Mouse (Mus musculus): ENCODE measurements around the gene Isca2. TPM values are rescaled to one million over a fixed set of nuclear protein-coding genes. Genes with fewer than 3 reads are reported as not detected.
A peak's percentile ranks its signal among the peaks of the same experiment; 100 is the strongest.

Gene Isca2
- polyA plus RNA-seq, 1 experiment: 86.3 TPM

- TF ChIP-seq POLR2A (IDR thresholded peaks at IDR 0.05; ENCODE audit: extremely low read depth, insufficient read depth, low read length) (no peak), CTCF (IDR thresholded peaks at IDR 0.05; ENCODE audit: extremely low read depth, insufficient read depth, low read length) (no peak)
- no peak overlapping the region for H3K4me3 ChIP-seq (ENCODE audit: insufficient read depth, low read length)
These were observed 20.7 kb upstream of the Isca2 start for GRCm38 (mm10) chr12:84752131-84752977.

GRCm38 (mm10) chr12:84755008-84755695 lies 17.9 kb upstream of the Isca2 start:
- TF ChIP-seq CTCF (IDR thresholded peaks at IDR 0.05; ENCODE audit: extremely low read depth, insufficient read depth, low read length) (peak; percentile 60), POLR2A (IDR thresholded peaks at IDR 0.05; ENCODE audit: extremely low read depth, insufficient read depth, low read length) (no peak)
- no peaks in the 10 kb centered on the region for H3K4me1 ChIP-seq (ENCODE audit: control insufficient read depth, insufficient read depth, low read length)
- H3K4me3 ChIP-seq (ENCODE audit: insufficient read depth, low read length): no peak overlapping the region
- no peak overlapping the region for H3K27ac ChIP-seq (ENCODE audit: insufficient read depth, low read length)

More at GRCm38 (mm10) chr12:84752131-84752977, 20.7 kb upstream of the Isca2 start:
- no peak overlapping the region for H3K27ac ChIP-seq (ENCODE audit: insufficient read depth, low read length)
- H3K4me1 ChIP-seq (ENCODE audit: control insufficient read depth, insufficient read depth, low read length): no peaks in the 10 kb centered on the region

- Histone ChIP-seq H3K27ac (ENCODE audit: insufficient read depth, low read length) (no peak overlapping the region), H3K4me3 (ENCODE audit: insufficient read depth, low read length) (no peak overlapping the region), H3K4me1 (ENCODE audit: control insufficient read depth, insufficient read depth, low read length) (no peaks in the 10 kb centered on the region)
- TF ChIP-seq POLR2A (IDR thresholded peaks at IDR 0.05; ENCODE audit: extremely low read depth, insufficient read depth, low read length) (no peak), CTCF (IDR thresholded peaks at IDR 0.05; ENCODE audit: extremely low read depth, insufficient read depth, low read length) (no peak)
These were observed 17.0 kb upstream of the Isca2 start for GRCm38 (mm10) chr12:84756016-84756415.

GRCm38 (mm10) chr12:84759063-84759462 lies 14.0 kb upstream of the Isca2 start:
- TF ChIP-seq POLR2A (IDR thresholded peaks at IDR 0.05; ENCODE audit: extremely low read depth, insufficient read depth, low read length) (no peak), CTCF (IDR thresholded peaks at IDR 0.05; ENCODE audit: extremely low read depth, insufficient read depth, low read length) (peak; percentile 43; the same call in 1 of the 2 replicates)
- Histone ChIP-seq H3K4me1 (ENCODE audit: control insufficient read depth, insufficient read depth, low read length) (no peaks in the 10 kb centered on the region), H3K4me3 (ENCODE audit: insufficient read depth, low read length) (no peak overlapping the region), H3K27ac (ENCODE audit: insufficient read depth, low read length) (no peak overlapping the region)

GRCm38 (mm10) chr12:84762532-84762931 lies 10.5 kb upstream of the Isca2 start:
- Histone ChIP-seq H3K27ac (ENCODE audit: insufficient read depth, low read length) (no peak overlapping the region), H3K4me3 (ENCODE audit: insufficient read depth, low read length) (no peak overlapping the region), H3K4me1 (ENCODE audit: control insufficient read depth, insufficient read depth, low read length) (no peaks in the 10 kb centered on the region)
- TF ChIP-seq CTCF (IDR thresholded peaks at IDR 0.05; ENCODE audit: extremely low read depth, insufficient read depth, low read length): no peak
- no peak for TF ChIP-seq POLR2A (IDR thresholded peaks at IDR 0.05; ENCODE audit: extremely low read depth, insufficient read depth, low read length)

- no peak overlapping the region for H3K27ac ChIP-seq (ENCODE audit: insufficient read depth, low read length)
- no peaks in the 10 kb centered on the region for H3K4me1 ChIP-seq (ENCODE audit: control insufficient read depth, insufficient read depth, low read length)
These were observed 9.4 kb upstream of the Isca2 start for GRCm38 (mm10) chr12:84763577-84764218.

GRCm38 (mm10) chr12:84764756-84765155 lies 8.3 kb upstream of the Isca2 start:
- TF ChIP-seq CTCF (IDR thresholded peaks at IDR 0.05; ENCODE audit: extremely low read depth, insufficient read depth, low read length): no peak
- TF ChIP-seq POLR2A (IDR thresholded peaks at IDR 0.05; ENCODE audit: extremely low read depth, insufficient read depth, low read length): no peak
- H3K27ac ChIP-seq (ENCODE audit: insufficient read depth, low read length): no peak overlapping the region
- H3K4me3 ChIP-seq (ENCODE audit: insufficient read depth, low read length): no peak overlapping the region
- peaks cover 2% of the 10 kb centered on the region; the same call in 1 of the 2 replicates for H3K4me1 ChIP-seq (ENCODE audit: control insufficient read depth, insufficient read depth, low read length)

More at GRCm38 (mm10) chr12:84763577-84764218, 9.4 kb upstream of the Isca2 start:
- no peak overlapping the region for H3K4me3 ChIP-seq (ENCODE audit: insufficient read depth, low read length)
- TF ChIP-seq POLR2A (IDR thresholded peaks at IDR 0.05; ENCODE audit: extremely low read depth, insufficient read depth, low read length) (no peak), CTCF (IDR thresholded peaks at IDR 0.05; ENCODE audit: extremely low read depth, insufficient read depth, low read length) (no peak)

GRCm38 (mm10) chr12:84765506-84765905 lies 7.5 kb upstream of the Isca2 start:
- H3K27ac ChIP-seq (ENCODE audit: insufficient read depth, low read length): no peak overlapping the region
- H3K4me1 ChIP-seq (ENCODE audit: control insufficient read depth, insufficient read depth, low read length): peaks cover 2% of the 10 kb centered on the region; the same call in 1 of the 2 replicates
- TF ChIP-seq CTCF (IDR thresholded peaks at IDR 0.05; ENCODE audit: extremely low read depth, insufficient read depth, low read length) (no peak), POLR2A (IDR thresholded peaks at IDR 0.05; ENCODE audit: extremely low read depth, insufficient read depth, low read length) (no peak)

GRCm38 (mm10) chr12:84766113-84766735 lies 6.8 kb upstream of the Isca2 start:
- no peak for TF ChIP-seq POLR2A (IDR thresholded peaks at IDR 0.05; ENCODE audit: extremely low read depth, insufficient read depth, low read length)
- no peak for TF ChIP-seq CTCF (IDR thresholded peaks at IDR 0.05; ENCODE audit: extremely low read depth, insufficient read depth, low read length)
- Histone ChIP-seq H3K4me1 (ENCODE audit: control insufficient read depth, insufficient read depth, low read length) (peaks cover 2% of the 10 kb centered on the region; the same call in 1 of the 2 replicates), H3K4me3 (ENCODE audit: insufficient read depth, low read length) (no peak overlapping the region), H3K27ac (ENCODE audit: insufficient read depth, low read length) (no peak overlapping the region)

More at GRCm38 (mm10) chr12:84765506-84765905, 7.5 kb upstream of the Isca2 start:
- no peak overlapping the region for H3K4me3 ChIP-seq (ENCODE audit: insufficient read depth, low read length)
